Mouse (Mus musculus) lung, adult 2 months (tissue): Measurements from ENCODE around the gene Sema4d.

Source experiments
- CTCF ChIP-seq: fragments of 200-500 bp; IDR thresholded peaks from 2 replicates; pipeline ENCODE4 v1.5.1; 2011; ENCODE audit warnings: mild to moderate bottlenecking, low read length, control low read depth; ENCODE audit not compliant: insufficient read depth
- POLR2A ChIP-seq: fragments of 200-500 bp; IDR thresholded peaks from 2 replicates; pipeline ENCODE4 v1.6.1; 2011; ENCODE audit warnings: low read depth, mild to moderate bottlenecking, control low read depth, low read length, borderline replicate concordance; ENCODE audit errors: extremely low read depth

- TF ChIP-seq CTCF: no peak
- TF ChIP-seq POLR2A: no peak
These were observed 57.3 kb downstream of the Sema4d start for GRCm38 (mm10) chr13:51736007-51736911.
